Mouse (Mus musculus): ENCODE measurements at regions not wholly inside any gene's neighbourhood (a gene's known extent, or its start where the extent isn't known, plus 50 kb on each side); places are given as distances from the start of the nearest gene placed in this dataset.

DNA sequence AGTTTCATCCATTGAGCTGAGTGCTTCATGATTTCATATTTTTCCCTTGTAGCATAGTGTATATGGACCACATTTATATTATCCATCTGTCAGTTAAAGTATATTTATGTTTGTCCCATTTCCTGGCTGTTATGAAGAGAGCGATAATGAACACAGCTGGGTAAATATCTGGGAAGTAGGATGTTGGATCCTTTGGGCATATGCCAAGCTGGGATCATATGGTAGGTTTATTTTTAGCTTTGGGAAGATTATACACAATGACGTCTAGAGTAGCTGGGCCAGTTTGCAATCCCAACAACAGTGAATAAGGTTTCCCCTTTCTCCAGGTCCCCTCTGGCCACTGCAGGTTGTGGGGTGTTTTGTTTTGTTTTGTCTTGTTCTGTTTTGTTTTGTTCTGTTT, 164.5 kb downstream of the Gm765 start:
- H3K4me3 ChIP-seq: no peak overlapping the region
- no peak for ATAC-seq (ENCODE audit: insufficient number of reproducible peaks, low FRiP score)
- H3K36me3 ChIP-seq: no peaks in the 10 kb centered on the region
- H3K27me3 ChIP-seq (replicated peaks): no peaks in the 10 kb centered on the region
- H3K9ac ChIP-seq: no peak overlapping the region
- no peaks in the 10 kb centered on the region for H3K9me3 ChIP-seq (replicated peaks)
- H3K27ac ChIP-seq (ENCODE audit: poor library complexity, severe bottlenecking): no peak overlapping the region
- no peak overlapping the region for H3K4me2 ChIP-seq
- 18% methylated on average over 2 of the region's 2 CpGs for WGBS
- no peaks in the 10 kb centered on the region for H3K4me1 ChIP-seq (replicated peaks)

DNA sequence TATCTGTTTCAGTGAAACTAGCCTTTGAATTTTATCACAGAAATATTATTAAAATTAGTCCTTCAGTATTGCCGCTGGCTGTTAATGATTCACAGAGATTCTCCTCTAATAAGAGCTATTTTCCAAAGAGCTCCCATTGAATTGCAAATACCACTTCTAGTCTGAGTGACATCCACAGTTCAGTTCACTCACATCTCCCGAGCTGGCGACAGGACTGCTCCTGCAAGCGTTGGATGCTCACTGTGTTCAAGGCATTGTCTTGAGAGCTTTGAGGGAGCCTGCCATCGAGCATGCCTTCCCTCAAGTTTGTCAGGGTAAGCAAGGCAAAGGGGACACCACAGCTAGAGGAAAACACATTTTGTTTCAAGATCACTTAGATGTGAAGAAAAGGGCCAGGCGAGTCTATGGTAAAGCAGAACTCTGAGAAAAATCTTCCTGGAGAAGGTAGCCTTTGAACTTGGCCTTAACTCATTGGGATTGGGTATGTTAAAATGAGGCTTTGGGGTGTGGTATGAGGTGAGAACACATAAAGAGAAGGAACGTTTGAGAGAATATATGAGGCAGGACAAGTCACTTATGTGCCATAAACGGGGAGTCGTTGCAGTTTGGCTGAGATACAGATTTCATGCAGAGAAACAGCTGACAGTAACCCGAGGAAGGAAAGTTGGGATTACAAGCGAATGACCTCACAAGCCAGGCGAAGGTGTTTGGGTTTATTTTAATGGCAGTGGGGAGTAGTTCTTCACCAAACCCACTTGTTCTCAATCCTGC, 193.3 kb downstream of the Gm765 start:
- Histone ChIP-seq H3K4me1 (replicated peaks) (no peaks in the 10 kb centered on the region), H3K4me3 (no peak overlapping the region), H3K36me3 (no peaks in the 10 kb centered on the region), H3K4me2 (no peak overlapping the region), H3K27me3 (replicated peaks) (no peaks in the 10 kb centered on the region), H3K9ac (no peak overlapping the region), H3K27ac (ENCODE audit: poor library complexity, severe bottlenecking) (no peak overlapping the region), H3K9me3 (replicated peaks) (no peaks in the 10 kb centered on the region)
- no peak for ATAC-seq (ENCODE audit: insufficient number of reproducible peaks, low FRiP score)
- 72% methylated on average over 12 of the region's 12 CpGs for WGBS

DNA sequence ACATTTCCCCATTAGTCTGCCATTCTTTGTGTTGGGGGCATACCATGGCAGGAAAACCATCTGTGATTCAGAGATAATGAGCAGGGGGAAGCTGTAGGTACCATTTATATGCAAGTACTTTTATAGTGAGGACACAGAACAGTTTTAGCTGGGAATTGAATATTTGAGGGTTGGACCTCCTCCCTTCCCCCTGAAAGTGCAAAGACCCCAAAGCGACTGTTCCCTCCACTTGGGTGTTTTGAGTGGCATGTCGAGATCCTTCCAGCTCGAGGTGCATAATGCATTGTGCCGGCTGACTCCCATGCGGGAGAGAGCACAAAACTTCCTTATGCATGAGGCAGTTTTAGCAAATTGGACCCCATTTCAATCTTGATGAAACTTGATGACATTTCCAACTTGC, 194.7 kb downstream of the Gm765 start:
- Histone ChIP-seq H3K4me2 (no peak overlapping the region), H3K27ac (ENCODE audit: poor library complexity, severe bottlenecking) (no peak overlapping the region), H3K36me3 (no peaks in the 10 kb centered on the region), H3K27me3 (replicated peaks) (no peaks in the 10 kb centered on the region), H3K9ac (no peak overlapping the region), H3K4me3 (no peak overlapping the region), H3K9me3 (replicated peaks) (no peaks in the 10 kb centered on the region), H3K4me1 (replicated peaks) (no peaks in the 10 kb centered on the region)
- 77% methylated on average over 5 of the region's 5 CpGs for WGBS
- no peak for ATAC-seq (ENCODE audit: insufficient number of reproducible peaks, low FRiP score)

DNA sequence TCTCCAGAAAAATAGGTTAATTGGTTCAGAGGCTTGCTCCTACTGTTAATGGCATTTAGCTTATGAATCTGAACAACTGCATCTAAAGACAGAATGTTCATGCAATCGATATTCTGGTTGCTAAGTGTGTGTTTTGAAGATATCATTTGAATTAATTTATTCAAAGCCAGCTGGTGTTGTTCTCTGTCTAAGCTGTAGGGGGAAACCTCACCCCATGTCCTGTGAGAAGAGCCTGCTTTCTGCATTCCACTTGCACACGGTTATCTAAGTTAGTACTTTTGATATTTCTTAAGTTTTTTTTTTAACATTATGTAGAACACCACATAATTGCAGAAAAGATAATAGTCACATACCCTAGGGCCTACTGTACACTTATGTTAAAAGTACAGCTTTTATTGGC, 209.6 kb downstream of the Gm765 start:
- no peak for ATAC-seq (ENCODE audit: insufficient number of reproducible peaks, low FRiP score)

DNA sequence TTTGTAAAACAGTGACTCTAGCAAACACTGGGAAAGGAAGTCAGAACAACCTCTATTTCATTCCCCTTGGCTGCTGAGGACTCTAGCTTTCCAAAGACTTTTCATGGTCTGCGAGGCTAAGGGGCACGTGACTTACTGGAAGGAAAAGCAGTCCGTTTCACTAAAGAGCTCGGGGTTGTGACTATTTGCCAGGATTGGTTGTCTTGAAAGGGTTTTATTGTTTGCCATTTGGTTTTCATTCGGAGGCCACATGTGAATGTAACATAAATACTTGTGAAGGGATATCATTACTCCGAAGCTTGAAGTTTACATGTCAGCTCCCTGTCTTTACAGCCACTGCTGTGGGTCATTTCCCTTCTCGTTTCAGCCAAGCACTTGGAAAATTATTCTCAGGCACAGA, 217.1 kb downstream of the Gm765 start:
- Histone ChIP-seq H3K27ac (ENCODE audit: poor library complexity, severe bottlenecking) (no peak overlapping the region), H3K4me1 (replicated peaks) (no peaks in the 10 kb centered on the region), H3K36me3 (no peaks in the 10 kb centered on the region), H3K27me3 (replicated peaks) (no peaks in the 10 kb centered on the region), H3K4me3 (no peak overlapping the region), H3K9ac (no peak overlapping the region), H3K9me3 (replicated peaks) (no peaks in the 10 kb centered on the region), H3K4me2 (no peak overlapping the region)
- no peak for ATAC-seq (ENCODE audit: insufficient number of reproducible peaks, low FRiP score)
- WGBS: 78% methylated on average over 7 of the region's 7 CpGs

More for the DNA sequence above, 209.6 kb downstream of the Gm765 start:
- Histone ChIP-seq H3K36me3 (no peaks in the 10 kb centered on the region), H3K9ac (no peak overlapping the region), H3K4me1 (replicated peaks) (no peaks in the 10 kb centered on the region), H3K4me3 (no peak overlapping the region), H3K27me3 (replicated peaks) (no peaks in the 10 kb centered on the region), H3K9me3 (replicated peaks) (no peaks in the 10 kb centered on the region), H3K27ac (ENCODE audit: poor library complexity, severe bottlenecking) (no peak overlapping the region), H3K4me2 (no peak overlapping the region)
- WGBS: 30% methylated on average over 2 of the region's 2 CpGs

DNA sequence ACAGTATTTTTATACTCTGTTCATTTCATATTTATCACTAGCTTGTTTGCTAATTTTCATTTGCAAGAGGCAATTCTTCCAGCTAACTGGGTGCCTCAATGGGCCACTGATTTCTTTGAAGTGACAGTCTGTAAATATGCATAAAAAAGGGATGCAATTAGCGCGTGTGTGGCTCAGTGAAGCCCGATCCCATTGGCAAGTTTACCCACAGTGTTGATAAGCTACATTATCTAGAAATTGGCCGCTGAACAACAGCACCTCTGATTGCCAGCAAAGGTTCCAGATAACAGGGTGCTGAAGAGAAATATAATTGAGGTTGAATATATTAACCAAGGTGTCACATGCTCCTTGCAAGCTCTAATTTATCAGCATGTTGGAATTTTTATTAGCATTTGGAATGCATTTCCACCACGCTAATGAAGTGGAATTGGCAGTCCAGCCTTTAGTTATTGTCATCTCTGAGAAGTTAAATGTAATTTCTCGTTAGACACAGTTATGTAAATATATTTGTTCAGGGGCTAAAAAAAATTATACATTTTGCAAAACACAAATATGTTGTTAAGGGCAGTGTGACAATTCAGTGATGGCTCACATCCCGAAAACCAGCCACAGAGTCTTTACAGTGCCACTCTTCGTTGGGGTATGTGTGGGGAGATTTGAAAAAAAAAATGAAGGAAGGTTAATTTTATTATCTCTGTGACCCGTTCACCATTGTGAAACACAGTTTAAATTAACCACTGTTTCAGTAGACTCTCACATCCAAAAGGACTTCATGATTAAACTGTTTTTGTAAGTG, 224.0 kb downstream of the Gm765 start:
- WGBS: 54% methylated on average over 9 of the region's 9 CpGs
- ATAC-seq (ENCODE audit: insufficient number of reproducible peaks, low FRiP score): no peak
- Histone ChIP-seq H3K36me3 (no peaks in the 10 kb centered on the region), H3K27me3 (replicated peaks) (no peaks in the 10 kb centered on the region), H3K9me3 (replicated peaks) (no peaks in the 10 kb centered on the region), H3K27ac (ENCODE audit: poor library complexity, severe bottlenecking) (no peak overlapping the region), H3K4me3 (no peak overlapping the region), H3K4me2 (no peak overlapping the region), H3K9ac (no peak overlapping the region), H3K4me1 (replicated peaks) (peaks cover 10% of the 10 kb centered on the region)

DNA sequence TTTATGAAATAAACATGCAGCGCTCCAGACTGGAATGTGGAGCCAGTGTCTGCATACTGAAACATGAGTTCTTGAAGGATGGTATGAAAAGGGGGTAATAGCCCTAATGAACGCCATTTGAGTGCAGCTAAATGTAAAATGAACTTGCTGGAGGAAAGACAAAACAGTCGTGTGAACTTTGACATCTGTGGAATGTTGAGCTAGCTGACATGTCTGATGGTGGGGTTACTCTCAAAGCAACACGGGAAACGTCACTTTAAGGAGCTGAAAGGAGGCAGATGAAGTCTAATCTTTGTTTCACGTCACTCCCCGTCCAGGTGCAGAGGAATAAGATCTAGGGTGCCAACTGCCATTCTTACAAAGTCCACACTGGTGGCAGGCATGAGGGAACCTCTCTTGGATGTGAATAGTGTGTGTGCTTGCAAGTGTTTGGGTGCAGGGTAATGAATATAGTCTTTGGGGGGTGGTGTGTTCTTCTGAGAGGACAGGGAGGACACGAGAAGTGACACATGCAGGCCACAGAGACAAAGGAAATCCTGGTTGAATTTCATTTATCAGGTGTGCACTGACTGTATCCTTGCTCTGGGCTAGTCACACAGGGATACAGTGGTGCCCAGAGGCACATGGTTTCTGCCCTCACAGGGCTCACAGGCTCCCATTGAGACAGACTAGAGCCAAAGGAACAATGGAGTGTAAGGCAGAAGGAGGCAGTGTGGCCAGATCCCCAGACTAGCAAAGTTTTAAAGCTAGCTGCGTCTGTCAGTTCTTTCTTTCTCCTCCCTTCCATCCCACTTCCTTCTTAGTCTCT, 228.0 kb downstream of the Gm765 start:
- no peak overlapping the region for H3K4me3 ChIP-seq
- H3K9ac ChIP-seq: no peak overlapping the region
- no peaks in the 10 kb centered on the region for H3K36me3 ChIP-seq
- peaks cover 11% of the 10 kb centered on the region for H3K4me1 ChIP-seq (replicated peaks)
- no peaks in the 10 kb centered on the region for H3K27me3 ChIP-seq (replicated peaks)
- whole genome bisulfite sequencing: 24% methylated on average over 9 of the region's 9 CpGs
- no peak overlapping the region for H3K27ac ChIP-seq (ENCODE audit: poor library complexity, severe bottlenecking)
- H3K4me2 ChIP-seq: 0 out of 2 replicates have a peak overlapping the region, but pooled peaks have one; percentile 5
- H3K9me3 ChIP-seq (replicated peaks): no peaks in the 10 kb centered on the region
- no peak for ATAC-seq (ENCODE audit: insufficient number of reproducible peaks, low FRiP score)

DNA sequence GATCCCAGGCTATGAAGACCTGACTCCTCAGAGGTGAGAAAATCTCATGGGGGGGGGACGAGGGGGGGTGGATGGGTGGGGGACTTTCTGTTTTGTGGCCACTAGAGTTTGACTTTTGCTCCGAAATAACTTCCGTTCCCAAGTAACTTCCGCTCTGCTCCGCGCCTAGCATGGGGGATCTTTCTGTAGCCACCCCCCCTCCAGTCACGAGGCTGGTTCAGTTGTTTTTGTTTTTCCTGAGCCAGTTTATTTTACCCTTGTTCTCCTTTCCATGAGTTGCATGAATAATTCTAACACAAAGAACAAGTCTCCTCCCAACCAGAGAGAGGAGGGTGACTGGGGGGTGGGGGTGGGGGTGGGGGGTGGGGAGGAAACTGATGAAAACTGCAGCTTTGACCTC, 228.8 kb downstream of the Gm765 start:
- Histone ChIP-seq H3K27ac (ENCODE audit: poor library complexity, severe bottlenecking) (no peak overlapping the region), H3K9ac (peak overlapping the region; percentile 18; the same call in 1 of the 2 replicates), H3K9me3 (replicated peaks) (no peaks in the 10 kb centered on the region), H3K27me3 (replicated peaks) (no peaks in the 10 kb centered on the region), H3K4me1 (replicated peaks) (peaks cover 11% of the 10 kb centered on the region), H3K36me3 (no peaks in the 10 kb centered on the region), H3K4me3 (peak overlapping the region; percentile 24; the same call in 1 of the 2 replicates), H3K4me2 (peak overlapping the region; percentile 59)
- ATAC-seq (ENCODE audit: insufficient number of reproducible peaks, low FRiP score): no peak
- WGBS: 28% methylated on average over 7 of the region's 7 CpGs

DNA sequence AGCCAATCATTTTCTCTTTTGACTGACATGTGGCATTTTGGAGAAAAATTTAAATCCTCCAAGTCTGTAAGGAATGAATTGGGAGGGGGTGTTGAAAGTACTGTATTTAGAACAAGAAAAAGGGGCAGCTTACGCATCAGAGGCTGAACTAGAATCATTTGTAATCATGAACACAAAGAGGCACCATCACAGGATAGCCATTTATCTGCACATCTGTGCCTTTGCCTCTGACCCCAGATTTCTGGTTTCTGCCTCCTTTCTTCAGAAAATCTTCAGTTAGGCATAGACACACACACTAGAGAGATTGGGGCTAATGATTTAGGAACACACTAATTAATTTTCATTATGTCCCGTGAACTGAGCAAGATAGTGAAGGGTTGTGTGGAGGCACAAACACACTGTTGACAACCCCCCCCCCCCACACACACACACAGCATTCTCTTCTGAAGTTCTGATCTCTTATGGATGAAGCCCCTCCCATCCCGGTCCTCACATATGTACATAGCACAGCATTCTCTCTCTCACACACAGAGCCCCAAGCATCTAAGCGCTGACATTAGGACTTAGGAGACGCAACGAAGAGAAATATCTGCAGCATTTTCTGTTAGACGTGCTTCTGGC, 229.9 kb downstream of the Gm765 start:
- H3K36me3 ChIP-seq: no peaks in the 10 kb centered on the region
- no peak overlapping the region for H3K4me3 ChIP-seq
- no peak overlapping the region for H3K9ac ChIP-seq
- H3K27ac ChIP-seq (ENCODE audit: poor library complexity, severe bottlenecking): no peak overlapping the region
- no peak overlapping the region for H3K4me2 ChIP-seq
- peaks cover 11% of the 10 kb centered on the region for H3K4me1 ChIP-seq (replicated peaks)
- H3K27me3 ChIP-seq (replicated peaks): no peaks in the 10 kb centered on the region
- ATAC-seq (ENCODE audit: insufficient number of reproducible peaks, low FRiP score): no peak
- H3K9me3 ChIP-seq (replicated peaks): no peaks in the 10 kb centered on the region
- WGBS: 77% methylated on average over 7 of the region's 7 CpGs

DNA sequence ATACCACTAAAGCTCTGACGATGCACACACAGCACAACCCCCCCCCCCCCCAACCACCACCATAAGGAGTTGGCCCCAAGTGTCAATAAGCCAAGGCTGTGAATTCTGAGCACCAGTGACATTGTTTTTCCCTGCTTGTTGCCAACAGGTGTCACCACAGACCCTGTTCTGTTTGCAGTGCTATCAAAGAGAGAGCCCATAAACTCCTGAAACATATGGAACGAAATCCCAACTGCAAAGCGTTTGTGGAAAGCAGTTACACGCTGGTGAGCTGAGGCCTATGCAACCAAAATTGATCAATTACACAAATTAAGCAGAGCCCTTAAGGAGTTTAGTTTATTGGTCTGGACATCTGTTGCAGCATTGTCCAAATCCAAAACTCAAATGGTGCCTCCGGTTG, 235.4 kb downstream of the Gm765 start:
- H3K27me3 ChIP-seq (replicated peaks): no peaks in the 10 kb centered on the region
- no peak overlapping the region for H3K4me3 ChIP-seq
- H3K9ac ChIP-seq: no peak overlapping the region
- no peak overlapping the region for H3K4me2 ChIP-seq
- no peak overlapping the region for H3K27ac ChIP-seq (ENCODE audit: poor library complexity, severe bottlenecking)
- 69% methylated on average over 5 of the region's 5 CpGs for WGBS
- H3K9me3 ChIP-seq (replicated peaks): no peaks in the 10 kb centered on the region
- no peak for ATAC-seq (ENCODE audit: insufficient number of reproducible peaks, low FRiP score)
- H3K4me1 ChIP-seq (replicated peaks): 0 out of 2 replicates have a peak, but pooled peaks cover 2% of the 10 kb centered on the region
- H3K36me3 ChIP-seq: no peaks in the 10 kb centered on the region
